Mouse (Mus musculus): Measurements from ENCODE around the gene C530008M17Rik. TPM values are rescaled to one million over a fixed set of nuclear protein-coding genes. Genes with fewer than 3 reads are reported as not detected.
"Not testable (repeated sequence)": the region's sequence is repeated elsewhere in the genome, so short reads cannot be mapped to it uniquely, and the experiment has no call there.

The C530008M17Rik gene
- polyA plus RNA-seq, 1 experiment from 2014 or later: 21.6 TPM

- Histone ChIP-seq H3K4me3 (ENCODE audit: low read depth, low read length) (peak overlapping the region; percentile 74), H3K4me2 (replicated peaks; ENCODE audit: low read depth, low read length) (peak overlapping the region; percentile 59), H3K9me3 (ENCODE audit: control insufficient read depth, low read depth, low read length) (no peaks in the 10 kb centered on the region), H3K27ac (ENCODE audit: low read length) (peak overlapping the region; percentile 89), H3K9ac (replicated peaks; ENCODE audit: low read depth, low read length) (peak overlapping the region; percentile 82), H3K27me3 (ENCODE audit: control insufficient read depth, insufficient read depth, low read length) (no peaks in the 10 kb centered on the region), H3K36me3 (ENCODE audit: control insufficient read depth, insufficient read depth, low read length) (peaks cover 2% of the 10 kb centered on the region; the same call in 1 of the 2 replicates), H3K4me1 (ENCODE audit: control insufficient read depth, insufficient read depth, low read length) (0 out of 2 replicates have a peak, but pooled peaks cover 7% of the 10 kb centered on the region)
- no peak for ATAC-seq (ENCODE audit: insufficient number of reproducible peaks, insufficient read depth, low FRiP score, low read depth)
- 3% methylated on average over 19 of the region's 19 CpGs for WGBS
These were observed 248.5 kb downstream of the C530008M17Rik start for GRCm38 (mm10) chr5:76904713-76905404.

- Histone ChIP-seq H3K27me3 (ENCODE audit: control insufficient read depth, insufficient read depth, low read length) (no peaks in the 10 kb centered on the region), H3K9me3 (ENCODE audit: control insufficient read depth, low read depth, low read length) (no peaks in the 10 kb centered on the region), H3K4me3 (ENCODE audit: low read depth, low read length) (peak within 1 kb of the TSS; percentile 74), H3K4me2 (replicated peaks; ENCODE audit: low read depth, low read length) (peak within 1 kb of the TSS; percentile 63), H3K4me1 (ENCODE audit: control insufficient read depth, insufficient read depth, low read length) (0 out of 2 replicates have a peak, but pooled peaks cover 7% of the 10 kb centered on the region), H3K27ac (ENCODE audit: low read length) (peak within 1 kb of the TSS; percentile 89), H3K9ac (replicated peaks; ENCODE audit: low read depth, low read length) (peak within 1 kb of the TSS; percentile 82), H3K36me3 (ENCODE audit: control insufficient read depth, insufficient read depth, low read length) (peaks cover 2% of the 10 kb centered on the region; the same call in 1 of the 2 replicates)
- WGBS: under 1% methylated on average over 47 of the region's 47 CpGs
- peak; percentile 97 for ATAC-seq (ENCODE audit: insufficient number of reproducible peaks, insufficient read depth, low FRiP score, low read depth)
These were observed 249.3 kb downstream of the C530008M17Rik start, which contains the start of gene Aasdh for GRCm38 (mm10) chr5:76905405-76906154. Aasdh (minus strand) TSS chr5:76905514.

GRCm38 (mm10) chr5:76906155-76906499, 249.8 kb downstream of the C530008M17Rik start:
- ATAC-seq (ENCODE audit: insufficient number of reproducible peaks, insufficient read depth, low FRiP score, low read depth): no peak
- Histone ChIP-seq H3K4me2 (replicated peaks; ENCODE audit: low read depth, low read length) (peak overlapping the region; percentile 63), H3K27ac (ENCODE audit: low read length) (peak overlapping the region; percentile 89; the same call in 1 of the 2 replicates)

GRCm38 (mm10) chr5:76910807-76911206, 254.5 kb downstream of the C530008M17Rik start:
- peaks cover 7% of the 10 kb centered on the region; the same call in 1 of the 2 replicates for H3K36me3 ChIP-seq (ENCODE audit: control insufficient read depth, insufficient read depth, low read length)
- no peak overlapping the region for H3K4me3 ChIP-seq (ENCODE audit: low read depth, low read length)
- WGBS: 70% methylated on average over 3 of the region's 3 CpGs
- 0 out of 2 replicates have a peak, but pooled peaks have one; percentile 46 for ATAC-seq (ENCODE audit: insufficient number of reproducible peaks, insufficient read depth, low FRiP score, low read depth)
- H3K9ac ChIP-seq (replicated peaks; ENCODE audit: low read depth, low read length): no peak overlapping the region
- H3K27me3 ChIP-seq (ENCODE audit: control insufficient read depth, insufficient read depth, low read length): no peaks in the 10 kb centered on the region
- H3K9me3 ChIP-seq (ENCODE audit: control insufficient read depth, low read depth, low read length): no peaks in the 10 kb centered on the region
- H3K4me2 ChIP-seq (replicated peaks; ENCODE audit: low read depth, low read length): no peak overlapping the region
- H3K4me1 ChIP-seq (ENCODE audit: control insufficient read depth, insufficient read depth, low read length): 0 out of 2 replicates have a peak, but pooled peaks cover 7% of the 10 kb centered on the region
- H3K27ac ChIP-seq (ENCODE audit: low read length): no peak overlapping the region

More at GRCm38 (mm10) chr5:76906155-76906499, 249.8 kb downstream of the C530008M17Rik start:
- Histone ChIP-seq H3K9ac (replicated peaks; ENCODE audit: low read depth, low read length) (peak overlapping the region; percentile 82), H3K27me3 (ENCODE audit: control insufficient read depth, insufficient read depth, low read length) (no peaks in the 10 kb centered on the region), H3K4me1 (ENCODE audit: control insufficient read depth, insufficient read depth, low read length) (0 out of 2 replicates have a peak, but pooled peaks cover 7% of the 10 kb centered on the region), H3K4me3 (ENCODE audit: low read depth, low read length) (peak overlapping the region; percentile 74), H3K9me3 (ENCODE audit: control insufficient read depth, low read depth, low read length) (no peaks in the 10 kb centered on the region), H3K36me3 (ENCODE audit: control insufficient read depth, insufficient read depth, low read length) (peaks cover 2% of the 10 kb centered on the region; the same call in 1 of the 2 replicates)
- 36% methylated on average over 3 of the region's 3 CpGs for WGBS

GRCm38 (mm10) chr5:76912522-76912921, 256.2 kb downstream of the C530008M17Rik start:
- 96% methylated on average over 5 of the region's 5 CpGs for WGBS
- H3K27me3 ChIP-seq (ENCODE audit: control insufficient read depth, insufficient read depth, low read length); H3K36me3 ChIP-seq (ENCODE audit: control insufficient read depth, insufficient read depth, low read length); H3K27ac ChIP-seq (ENCODE audit: low read length); ATAC-seq (ENCODE audit: insufficient number of reproducible peaks, insufficient read depth, low FRiP score, low read depth); H3K9ac ChIP-seq (replicated peaks; ENCODE audit: low read depth, low read length); H3K4me3 ChIP-seq (ENCODE audit: low read depth, low read length); H3K4me2 ChIP-seq (replicated peaks; ENCODE audit: low read depth, low read length); H3K4me1 ChIP-seq (ENCODE audit: control insufficient read depth, insufficient read depth, low read length); H3K9me3 ChIP-seq (ENCODE audit: control insufficient read depth, low read depth, low read length): not testable (repeated sequence)

- ATAC-seq (ENCODE audit: insufficient number of reproducible peaks, insufficient read depth, low FRiP score, low read depth): no peak
- Histone ChIP-seq H3K9ac (replicated peaks; ENCODE audit: low read depth, low read length) (no peak overlapping the region), H3K27ac (ENCODE audit: low read length) (no peak overlapping the region), H3K4me2 (replicated peaks; ENCODE audit: low read depth, low read length) (no peak overlapping the region), H3K9me3 (ENCODE audit: control insufficient read depth, low read depth, low read length) (peaks cover 7% of the 10 kb centered on the region; the same call in 1 of the 2 replicates), H3K27me3 (ENCODE audit: control insufficient read depth, insufficient read depth, low read length) (no peaks in the 10 kb centered on the region), H3K36me3 (ENCODE audit: control insufficient read depth, insufficient read depth, low read length) (peaks cover 44% of the 10 kb centered on the region), H3K4me3 (ENCODE audit: low read depth, low read length) (no peak overlapping the region), H3K4me1 (ENCODE audit: control insufficient read depth, insufficient read depth, low read length) (no peaks in the 10 kb centered on the region)
- 84% methylated on average over 4 of the region's 4 CpGs for WGBS
These were observed 266.5 kb downstream of the C530008M17Rik start for GRCm38 (mm10) chr5:76922833-76923232.

Other genes starting within 250 kb of the C530008M17Rik start
- gene Gm7271, start 172.5 kb upstream of the C530008M17Rik start, polyA plus RNA-seq (2014; fragmentation: Nextera tagmentation; extraction: Ambion mirVana): not detected in 2 replicates
- gene Exoc1, start 127.2 kb upstream of the C530008M17Rik start, polyA plus RNA-seq (2014; fragmentation: Nextera tagmentation; extraction: Ambion mirVana): 34.9 and 40.2 TPM in 2 replicates
- gene Cep135, start 67.8 kb upstream of the C530008M17Rik start, polyA plus RNA-seq (2014; fragmentation: Nextera tagmentation; extraction: Ambion mirVana): 9.5 and 9.6 TPM in 2 replicates
- gene Aasdh, start 249.0 kb downstream of the C530008M17Rik start, polyA plus RNA-seq (2014; fragmentation: Nextera tagmentation; extraction: Ambion mirVana): 18.7 and 27.6 TPM in 2 replicates

All from stomach, embryonic 14.5 days (tissue).